Mouse (Mus musculus) liver, embryonic 13.5 days (tissue): Measurements from ENCODE around the gene Ppp1r13l. TPM values are rescaled to one million over a fixed set of nuclear protein-coding genes. Genes with fewer than 3 reads are reported as not detected.

ENCODE experiments used
- ATAC-seq: fragments of 200-750 bp; cut with Nextera tagmentation; 2 replicates; pipeline ENCODE4 v1.8.0; 2017; ENCODE audit warnings: low read depth, mild to moderate bottlenecking, moderate number of reproducible peaks, moderate library complexity
- DNase-seq: peaks from one replicate; pipeline ENCODE4 v3.0.0; 2022
- H3K27ac ChIP-seq: fragments of 300-500 bp; sonication (generic); 2 replicates; pipeline ENCODE4 v1.5.1; 2015; ENCODE audit warnings: moderate library complexity, mild to moderate bottlenecking, inconsistent platforms
- H3K27me3 ChIP-seq: fragments of 300-500 bp; sonication (generic); 2 replicates; pipeline ENCODE4 v1.6.1; 2015; ENCODE audit warnings: mild to moderate bottlenecking, inconsistent platforms
- H3K36me3 ChIP-seq: fragments of 300-500 bp; sonication (generic); 2 replicates; pipeline ENCODE4 v1.6.1; 2015; ENCODE audit warnings: mild to moderate bottlenecking, inconsistent platforms
- H3K4me1 ChIP-seq: fragments of 300-500 bp; sonication (generic); replicated peaks from 2 replicates; pipeline ENCODE4 v1.6.1; 2015; ENCODE audit warnings: inconsistent platforms
- H3K4me2 ChIP-seq: fragments of 300-500 bp; sonication (generic); 2 replicates; pipeline ENCODE4 v1.6.1; 2015; ENCODE audit warnings: inconsistent platforms, mild to moderate bottlenecking, moderate library complexity
- H3K4me3 ChIP-seq: fragments of 300-500 bp; sonication (generic); replicated peaks from 2 replicates; pipeline ENCODE4 v1.5.1; 2015; ENCODE audit warnings: mild to moderate bottlenecking, inconsistent platforms
- H3K9ac ChIP-seq: fragments of 300-500 bp; sonication (generic); 2 replicates; pipeline ENCODE4 v1.6.1; 2015; ENCODE audit warnings: mild to moderate bottlenecking, inconsistent platforms
- H3K9me3 ChIP-seq: fragments of 300-500 bp; sonication (generic); replicated peaks from 2 replicates; pipeline ENCODE4 v1.6.1; 2016; ENCODE audit warnings: inconsistent platforms
- WGBS: fragments of 180-500 bp; shearing (Covaris S2); methylation state at CpG from one replicate; pipeline ENCODE4 v1.1.7; 2015; ENCODE audit not compliant: insufficient replicate concordance; 5-methylcytosine and 5-hydroxymethylcytosine counted together
- polyA plus RNA-seq: library from polyadenylated mRNA; unstranded; fragments of >200 nt; fragmentation: Nextera tagmentation; extraction: Ambion mirVana; gene quantifications from 2 replicates; pipeline ENCODE4 v1.2.1, GENCODE M21; 2015

Ppp1r13l gene
- polyA plus RNA-seq, 1 experiment from 2014 or later: 1.1 TPM

DNA sequence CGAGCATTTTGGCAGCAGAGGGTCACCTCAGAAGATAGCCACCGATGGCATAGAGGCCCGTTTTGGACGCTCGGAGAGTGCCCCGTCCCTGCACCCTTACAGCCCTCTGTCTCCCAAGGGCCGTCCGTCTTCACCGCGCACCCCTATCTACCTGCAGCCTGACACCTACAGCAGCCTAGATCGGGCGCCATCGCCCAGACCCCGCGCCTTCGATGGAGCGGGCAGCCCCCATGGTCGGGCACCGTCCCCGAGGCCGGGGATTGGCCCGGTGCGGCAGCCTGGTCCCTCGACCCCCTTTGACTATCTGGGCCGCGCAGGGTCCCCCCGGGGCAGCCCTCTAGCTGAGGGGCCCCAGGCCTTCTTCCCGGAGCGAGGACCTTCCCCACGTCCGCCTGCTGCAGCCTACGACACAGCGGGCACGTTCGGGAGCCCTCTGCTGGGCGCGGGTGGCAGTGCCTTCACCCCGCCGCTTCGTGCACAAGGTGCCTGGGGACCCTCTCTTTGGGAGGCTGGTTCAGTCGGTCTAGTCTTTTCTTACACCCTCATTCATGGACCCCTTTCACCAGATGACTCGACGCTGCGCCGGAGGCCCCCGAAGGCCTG is 10.4 kb downstream of the Ppp1r13l start:
- no peak overlapping the region for H3K27ac ChIP-seq
- DNase-seq (peak; percentile 27), ATAC-seq (0 out of 2 replicates have a peak, but pooled peaks have one; percentile 42)
- H3K9ac ChIP-seq: peak overlapping the region; percentile 45; the same call in 1 of the 2 replicates
- H3K4me3 ChIP-seq: peak overlapping the region; percentile 39
- H3K4me1 ChIP-seq: peaks cover 5% of the 10 kb centered on the region
- 9% methylated on average over 46 of the region's 46 CpGs for WGBS
- H3K27me3 ChIP-seq: peaks cover 23% of the 10 kb centered on the region
- H3K9me3 ChIP-seq: no peaks in the 10 kb centered on the region
- H3K4me2 ChIP-seq: peak overlapping the region; percentile 68
- H3K36me3 ChIP-seq: no peaks in the 10 kb centered on the region

DNA sequence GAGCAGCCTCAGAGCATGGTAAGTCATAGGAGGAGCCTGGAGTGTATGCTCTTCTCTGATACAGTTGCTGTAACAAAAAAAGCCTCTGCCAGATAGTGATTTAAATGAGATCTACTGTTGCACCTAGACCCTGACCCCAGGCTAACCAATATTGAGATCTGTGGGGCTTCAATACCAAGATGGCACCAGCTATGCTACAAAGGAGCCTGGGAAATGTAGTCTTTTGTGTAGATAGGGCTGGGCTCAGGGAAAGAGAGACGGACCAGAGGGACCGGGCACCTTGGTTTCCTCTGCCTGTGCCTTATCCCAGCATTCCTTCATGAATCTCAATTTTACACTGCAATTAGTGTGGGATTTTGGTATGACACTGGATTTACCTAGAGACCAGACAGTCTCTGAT is 13.8 kb downstream of the Ppp1r13l start:
- WGBS: 75% methylated on average over 2 of the region's 2 CpGs
- Histone ChIP-seq H3K27me3 (peaks cover 21% of the 10 kb centered on the region), H3K9ac (no peak overlapping the region), H3K27ac (no peak overlapping the region), H3K9me3 (no peaks in the 10 kb centered on the region), H3K36me3 (no peaks in the 10 kb centered on the region), H3K4me1 (peaks cover 5% of the 10 kb centered on the region), H3K4me3 (no peak overlapping the region), H3K4me2 (no peak overlapping the region)
- ATAC-seq: no peak
- DNase-seq: no peak

DNA sequence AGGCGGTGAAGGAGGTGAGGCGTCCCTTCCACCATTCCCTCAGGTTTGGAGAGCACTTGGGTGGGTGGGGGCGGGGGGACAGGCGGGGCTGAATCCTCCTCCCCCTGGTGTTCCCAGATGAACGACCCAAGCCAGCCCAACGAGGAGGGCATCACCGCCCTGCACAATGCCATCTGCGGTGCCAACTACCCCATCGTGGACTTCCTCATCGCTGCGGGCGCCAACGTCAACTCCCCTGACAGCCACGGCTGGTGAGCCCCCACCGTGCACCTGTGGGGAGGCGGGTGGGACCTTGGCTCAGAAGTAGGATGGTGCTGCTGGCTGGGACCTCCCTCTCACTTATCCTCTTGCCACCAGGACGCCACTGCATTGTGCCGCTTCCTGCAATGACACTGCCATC is 15.8 kb downstream of the Ppp1r13l start:
- H3K4me2 ChIP-seq: no peak overlapping the region
- no peak for DNase-seq
- no peak overlapping the region for H3K9ac ChIP-seq
- H3K36me3 ChIP-seq: no peaks in the 10 kb centered on the region
- no peak for ATAC-seq
- no peaks in the 10 kb centered on the region for H3K4me1 ChIP-seq
- 70% methylated on average over 18 of the region's 18 CpGs for WGBS
- H3K27ac ChIP-seq: no peak overlapping the region
- no peaks in the 10 kb centered on the region for H3K9me3 ChIP-seq
- H3K4me3 ChIP-seq: no peak overlapping the region
- H3K27me3 ChIP-seq: 0 out of 2 replicates have a peak, but pooled peaks cover 2% of the 10 kb centered on the region

DNA sequence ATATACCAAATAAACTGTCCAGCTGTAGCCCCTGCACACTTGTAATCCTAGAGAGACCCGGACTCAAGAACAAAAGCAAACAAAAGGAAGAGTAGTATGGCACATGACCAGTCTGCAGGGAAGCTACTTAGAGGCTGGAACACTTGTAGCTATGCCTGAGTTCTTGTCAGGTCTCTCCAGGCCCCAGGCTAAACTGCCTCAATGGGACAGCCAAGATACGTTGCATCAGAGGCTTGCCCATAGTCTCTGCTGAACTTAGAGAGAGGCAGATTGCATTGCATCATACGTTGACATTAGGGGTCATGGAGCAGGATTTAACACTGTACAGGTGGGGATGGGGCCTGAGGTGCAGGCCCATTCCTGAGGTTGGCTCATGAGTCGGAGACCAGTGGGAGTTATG is 16.5 kb downstream of the Ppp1r13l start:
- ATAC-seq: peak; percentile 45; the same call in 1 of the 2 replicates
- no peak overlapping the region for H3K9ac ChIP-seq
- H3K4me1 ChIP-seq: no peaks in the 10 kb centered on the region
- H3K9me3 ChIP-seq: no peaks in the 10 kb centered on the region
- DNase-seq: no peak
- H3K4me3 ChIP-seq: no peak overlapping the region
- no peak overlapping the region for H3K27ac ChIP-seq
- H3K27me3 ChIP-seq: no peaks in the 10 kb centered on the region
- no peaks in the 10 kb centered on the region for H3K36me3 ChIP-seq
- 66% methylated on average over 4 of the region's 4 CpGs for WGBS
- no peak overlapping the region for H3K4me2 ChIP-seq

DNA sequence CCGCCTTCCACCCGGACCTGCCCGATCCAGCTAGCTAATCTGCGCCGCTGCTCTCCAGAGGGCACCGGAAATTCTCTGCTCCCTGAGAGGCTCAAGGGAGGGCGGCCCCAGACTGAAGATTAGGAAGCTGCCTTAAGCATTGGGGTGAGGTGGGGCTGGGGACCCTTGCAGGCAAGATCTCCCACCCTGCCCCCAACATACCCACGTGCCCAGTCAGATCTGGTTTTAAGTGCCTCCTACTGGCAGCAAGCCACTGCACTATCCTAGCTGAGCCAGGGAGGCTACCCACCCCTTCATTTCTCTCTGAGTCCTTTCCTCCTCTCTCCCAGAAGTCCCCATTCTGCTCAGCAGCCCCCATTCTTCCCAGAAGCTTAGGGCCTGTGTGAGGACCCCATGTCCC is 18.5 kb downstream of the Ppp1r13l start:
- no peak for ATAC-seq
- no peak for DNase-seq
- Histone ChIP-seq H3K9me3 (no peaks in the 10 kb centered on the region), H3K9ac (no peak overlapping the region), H3K4me2 (no peak overlapping the region), H3K27me3 (no peaks in the 10 kb centered on the region), H3K36me3 (no peaks in the 10 kb centered on the region), H3K27ac (no peak overlapping the region), H3K4me3 (no peak overlapping the region), H3K4me1 (peaks cover 13% of the 10 kb centered on the region)
- 38% methylated on average over 8 of the region's 8 CpGs for WGBS

DNA sequence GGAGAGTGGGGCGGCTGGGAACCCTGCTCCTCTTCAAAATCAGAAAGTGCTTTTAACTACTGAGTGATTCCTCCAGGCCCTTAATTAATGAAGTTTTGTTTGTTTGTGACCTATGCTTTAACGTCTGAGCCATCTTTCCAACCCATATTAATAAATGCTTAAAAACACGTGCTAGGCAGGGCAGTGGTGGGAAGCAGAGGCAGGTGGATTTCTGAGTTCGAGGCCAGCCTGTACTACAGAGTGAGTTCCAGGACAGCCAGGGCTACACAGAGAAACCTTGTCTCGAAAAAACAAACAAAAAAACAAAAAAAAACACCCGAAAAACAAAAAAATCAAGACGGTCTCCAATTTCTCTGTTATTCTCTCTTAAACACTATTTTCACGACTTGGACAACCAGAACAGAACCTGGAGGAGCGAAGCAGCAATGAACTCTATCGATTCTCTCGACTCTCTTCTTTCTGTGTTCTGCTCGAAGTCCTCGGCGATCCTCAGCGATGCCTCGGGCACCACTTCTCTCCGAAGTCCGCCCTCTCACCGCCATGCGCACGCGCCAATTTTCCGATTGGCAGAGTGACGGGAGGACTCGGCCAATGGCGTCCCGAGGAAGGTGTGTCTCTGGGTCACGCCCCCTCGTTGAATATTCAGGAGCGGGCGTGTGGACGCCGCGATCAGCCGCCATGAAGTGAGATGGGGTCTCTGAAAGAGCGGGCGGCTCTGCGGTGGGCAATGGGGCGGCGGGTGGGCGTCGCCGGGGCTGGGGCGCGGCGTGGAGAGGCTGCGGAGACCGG is 22.0 kb downstream of the Ppp1r13l start, which contains the start of gene Ercc2:
Gene Ercc2 (plus strand): TSS at position 634 of the 789 bp plus-strand sequence.
- Histone ChIP-seq H3K4me1 (peaks cover 24% of the 10 kb centered on the region), H3K4me3 (peak within 1 kb of the TSS; percentile 89), H3K27ac (peak within 1 kb of the TSS; percentile 43), H3K27me3 (no peaks in the 10 kb centered on the region), H3K9me3 (no peaks in the 10 kb centered on the region), H3K9ac (peak within 1 kb of the TSS; percentile 85), H3K4me2 (peak within 1 kb of the TSS; percentile 97), H3K36me3 (peaks cover 33% of the 10 kb centered on the region)
- WGBS: 5% methylated on average over 47 of the region's 48 CpGs
- peak; percentile 99 for DNase-seq
- ATAC-seq: peak; percentile 96

DNA sequence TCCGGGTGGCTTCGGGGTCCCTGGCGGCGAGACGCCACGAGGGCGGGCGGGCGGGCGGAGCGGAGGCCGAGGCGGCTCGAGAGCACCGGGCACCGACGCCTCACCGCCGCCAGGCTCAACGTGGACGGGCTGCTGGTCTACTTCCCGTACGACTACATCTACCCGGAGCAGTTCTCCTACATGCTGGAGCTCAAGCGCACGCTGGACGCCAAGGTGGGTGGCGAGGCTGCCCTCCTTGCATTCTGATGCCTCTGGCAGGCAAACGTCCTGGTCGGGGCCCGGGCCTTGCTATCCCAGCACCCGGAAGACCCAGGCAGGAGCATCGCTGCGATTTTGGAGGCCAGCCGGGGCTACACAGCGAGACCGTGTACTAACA is 22.6 kb downstream of the Ppp1r13l start:
- H3K4me1 ChIP-seq: peaks cover 28% of the 10 kb centered on the region
- ATAC-seq: peak; percentile 71
- peak overlapping the region; percentile 89 for H3K4me3 ChIP-seq
- H3K9me3 ChIP-seq: no peaks in the 10 kb centered on the region
- no peaks in the 10 kb centered on the region for H3K27me3 ChIP-seq
- H3K4me2 ChIP-seq: peak overlapping the region; percentile 97
- no peak for DNase-seq
- H3K27ac ChIP-seq: peak overlapping the region; percentile 43
- H3K9ac ChIP-seq: peak overlapping the region; percentile 85
- H3K36me3 ChIP-seq: peaks cover 39% of the 10 kb centered on the region
- WGBS: 0% methylated on average over 25 of the region's 37 CpGs

DNA sequence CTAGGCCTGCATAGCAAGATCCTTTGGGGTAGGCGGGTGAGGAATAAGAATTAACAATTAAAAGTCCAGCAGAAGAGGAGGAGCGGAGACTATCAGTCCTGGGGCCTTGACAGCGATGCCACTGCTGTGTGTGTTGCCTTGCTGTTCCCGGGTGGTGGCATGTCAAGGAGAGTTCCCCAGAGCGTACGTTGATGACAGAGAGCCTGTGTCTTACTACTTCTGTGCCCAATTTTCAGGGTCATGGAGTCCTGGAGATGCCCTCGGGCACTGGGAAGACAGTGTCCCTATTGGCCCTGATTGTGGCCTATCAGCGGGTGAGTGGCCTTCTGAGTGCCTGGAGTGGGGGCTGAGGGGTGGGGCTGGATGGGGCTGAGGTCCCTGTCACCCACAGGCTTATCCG is 24.2 kb downstream of the Ppp1r13l start:
- WGBS: 89% methylated on average over 9 of the region's 9 CpGs
- H3K27me3 ChIP-seq: no peaks in the 10 kb centered on the region
- no peak for DNase-seq
- H3K4me1 ChIP-seq: peaks cover 31% of the 10 kb centered on the region
- H3K9me3 ChIP-seq: no peaks in the 10 kb centered on the region
- no peak overlapping the region for H3K9ac ChIP-seq
- ATAC-seq: no peak
- H3K4me2 ChIP-seq: peak overlapping the region; percentile 97; the same call in 1 of the 2 replicates
- no peak overlapping the region for H3K27ac ChIP-seq
- no peak overlapping the region for H3K4me3 ChIP-seq
- H3K36me3 ChIP-seq: peaks cover 53% of the 10 kb centered on the region

DNA sequence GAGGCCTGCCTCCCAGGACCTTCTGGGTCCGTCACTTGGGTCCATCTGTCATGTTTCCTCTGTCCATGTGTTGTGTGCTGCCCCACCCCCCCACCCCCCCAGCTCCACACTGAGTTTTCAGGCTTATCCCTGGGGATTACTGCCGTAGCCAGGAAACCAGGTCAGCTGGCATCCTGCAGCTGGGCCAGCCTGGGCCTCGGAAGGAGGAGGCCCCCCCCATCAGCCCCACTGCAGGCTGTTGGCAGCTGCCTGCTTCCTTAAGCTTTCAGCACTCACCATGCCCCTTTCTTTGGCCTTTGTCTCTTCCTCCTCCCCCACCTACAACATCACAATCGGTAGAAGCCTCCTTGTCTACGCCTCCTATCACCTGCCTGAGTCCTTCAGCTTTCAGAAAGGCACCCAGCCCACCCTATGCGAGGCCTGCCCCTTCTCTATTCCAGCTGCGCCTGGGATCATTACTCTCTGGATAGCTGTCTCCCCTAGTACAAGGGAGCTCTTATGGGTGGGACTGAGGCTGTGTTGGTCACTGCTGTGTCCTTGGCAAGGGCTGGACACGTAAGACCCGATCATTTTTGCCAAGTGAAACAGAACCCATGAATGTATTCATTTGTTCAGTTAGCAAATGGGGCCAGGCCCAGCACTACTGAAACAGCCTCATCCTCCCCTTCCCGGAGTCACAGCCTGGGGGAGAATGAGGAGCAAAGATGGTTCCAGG is 29.3 kb downstream of the Ppp1r13l start:
- H3K9ac ChIP-seq: no peak overlapping the region
- H3K4me3 ChIP-seq: no peak overlapping the region
- no peaks in the 10 kb centered on the region for H3K9me3 ChIP-seq
- DNase-seq (no peak), ATAC-seq (no peak)
- H3K36me3 ChIP-seq: peaks cover 98% of the 10 kb centered on the region
- no peak overlapping the region for H3K4me2 ChIP-seq
- WGBS: 77% methylated on average over 10 of the region's 10 CpGs
- H3K4me1 ChIP-seq: peaks cover 10% of the 10 kb centered on the region
- no peaks in the 10 kb centered on the region for H3K27me3 ChIP-seq
- H3K27ac ChIP-seq: no peak overlapping the region

DNA sequence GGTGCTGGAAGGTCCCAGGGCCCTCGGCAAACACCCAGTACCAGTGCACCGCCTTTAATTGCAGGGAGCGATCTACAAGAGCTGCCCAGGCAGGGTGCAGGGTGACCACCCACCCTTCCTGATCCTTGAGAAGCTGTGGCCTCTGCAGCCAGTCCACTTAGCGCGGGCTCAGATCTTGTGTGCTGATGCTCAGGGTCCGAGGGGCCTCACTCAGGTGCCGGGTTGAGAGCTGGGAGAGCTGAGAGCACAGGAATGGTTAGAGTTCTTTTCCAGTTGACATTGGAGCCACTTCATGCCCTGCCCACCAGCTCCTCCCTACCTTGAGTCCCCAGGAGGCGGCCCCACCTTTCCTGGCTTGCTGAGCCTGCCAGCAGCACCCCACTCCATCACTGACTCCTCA is 34.9 kb downstream of the Ppp1r13l start:
- ATAC-seq (no peak), DNase-seq (no peak)
- Histone ChIP-seq H3K27ac (no peak overlapping the region), H3K27me3 (peaks cover 15% of the 10 kb centered on the region), H3K4me3 (no peak overlapping the region), H3K9ac (no peak overlapping the region), H3K9me3 (no peaks in the 10 kb centered on the region), H3K4me1 (peaks cover 4% of the 10 kb centered on the region; the same call in 1 of the 2 replicates), H3K36me3 (peaks cover 62% of the 10 kb centered on the region), H3K4me2 (no peak overlapping the region)
- 84% methylated on average over 8 of the region's 8 CpGs for WGBS
